Mouse (Mus musculus): Measurements from ENCODE around the gene Gkap1. TPM values are rescaled to one million over a fixed set of nuclear protein-coding genes. Genes with fewer than 3 reads are reported as not detected.

The Gkap1 gene
- total RNA-seq (2012; rRNA removed), result 11.2 and 17.5 TPM in 2 replicates

- Histone ChIP-seq H3K4me3 (ENCODE audit: insufficient read depth in 1 of 2, low read depth in 1 of 2, low read length in 2 of 2, poor library complexity in 1 of 2, severe bottlenecking in 1 of 2) (peak within 1 kb of the TSS; percentile 86 to 97), H3K36me3 (ENCODE audit: control insufficient read depth, insufficient read depth, low read length, poor library complexity, severe bottlenecking) (no peaks in the 10 kb centered on the region), H3K27ac (ENCODE audit: insufficient read depth, low read depth, low read length, poor library complexity, severe bottlenecking) (no peak within 1 kb of the TSS), H3K9me3 (ENCODE audit: control insufficient read depth, insufficient read depth, low read depth, low read length) (no peaks in the 10 kb centered on the region), H3K9ac (ENCODE audit: insufficient read depth, low read depth, low read length, poor library complexity, severe bottlenecking) (peak within 1 kb of the TSS; percentile 84), H3K4me1 (ENCODE audit: control insufficient read depth in 2 of 2, insufficient read depth in 2 of 2, low read length in 2 of 2, poor library complexity in 1 of 2) (peaks cover 0 to 7% of the 10 kb centered on the region in 2 experiments; a peak in 2 of 4 replicates)
- in situ Hi-C loops (cut with MboI; ENCODE audit: low sequenced_read_pairs in 2 of 2, unreplicated experiment in 2 of 2), result loop anchor here in 1 of 2 experiments (25.0 kb wide), 1 partner anchor 262 kb away; no protein-coding TSS in a partner anchor
- TF ChIP-seq HCFC1 (IDR thresholded peaks at IDR 0.05; ENCODE audit: borderline replicate concordance, insufficient read depth, low read length) (no peak), ZC3H11A (IDR thresholded peaks at IDR 0.05; ENCODE audit: borderline replicate concordance, low read depth, low read length) (no peak), CHD2 (IDR thresholded peaks at IDR 0.05; ENCODE audit: low read depth, low read length) (no peak), MAFK (IDR thresholded peaks at IDR 0.05; ENCODE audit: insufficient read depth, low read depth, low read length) (no peak), ZNF384 (IDR thresholded peaks at IDR 0.05; ENCODE audit: low read depth, low read length) (no peak)
- no peak for DNase-seq (ENCODE audit: low read depth, low spot score)
Observed at GRCm38 (mm10) chr13:58275599-58275998, at the start of gene Gkap1. Gene Gkap1, minus strand, starts transcription at chr13:58275699.

DNA sequence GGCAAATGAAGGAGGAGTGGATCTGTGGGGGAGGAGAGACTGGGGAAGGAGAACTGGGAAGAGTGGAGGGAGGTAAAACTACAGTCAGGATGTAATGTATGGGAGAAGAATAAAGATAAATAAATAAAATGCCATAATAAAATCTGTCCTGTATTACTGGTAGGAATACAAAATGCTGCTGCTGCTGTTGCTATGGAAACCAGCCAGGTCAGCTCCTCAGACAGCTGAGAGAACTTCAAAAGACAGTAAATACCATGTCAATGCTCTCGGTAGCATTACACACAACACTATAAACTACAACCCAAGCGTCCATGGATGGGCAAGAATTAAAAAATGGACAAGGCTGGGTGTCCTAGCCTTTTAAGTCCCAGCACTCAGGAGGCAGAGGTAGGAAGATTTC lies 42.3 kb upstream of the Gkap1 start:
- DNase-seq (ENCODE audit: low read depth, low spot score), result no peak
- Histone ChIP-seq H3K9me3 (ENCODE audit: control insufficient read depth, insufficient read depth, low read depth, low read length) (no peaks in the 10 kb centered on the region), H3K9ac (ENCODE audit: insufficient read depth, low read depth, low read length, poor library complexity, severe bottlenecking) (no peak overlapping the region), H3K36me3 (ENCODE audit: control insufficient read depth, insufficient read depth, low read length, poor library complexity, severe bottlenecking) (no peaks in the 10 kb centered on the region), H3K4me3 (ENCODE audit: insufficient read depth in 1 of 2, low read depth in 1 of 2, low read length in 2 of 2, poor library complexity in 1 of 2, severe bottlenecking in 1 of 2) (no peak overlapping the region), H3K27ac (ENCODE audit: insufficient read depth, low read depth, low read length, poor library complexity, severe bottlenecking) (no peak overlapping the region), H3K4me1 (ENCODE audit: control insufficient read depth in 2 of 2, insufficient read depth in 2 of 2, low read length in 2 of 2, poor library complexity in 1 of 2) (peaks cover 0 to 5% of the 10 kb centered on the region in 2 experiments; a peak in 2 of 4 replicates)
- in situ Hi-C loops (cut with MboI; ENCODE audit: low sequenced_read_pairs in 2 of 2, unreplicated experiment in 2 of 2), result no loop called here
- TF ChIP-seq ZC3H11A (IDR thresholded peaks at IDR 0.05; ENCODE audit: borderline replicate concordance, low read depth, low read length), result no peak

- no peak for DNase-seq (ENCODE audit: low read depth, low spot score)
- Histone ChIP-seq H3K36me3 (ENCODE audit: control insufficient read depth, insufficient read depth, low read length, poor library complexity, severe bottlenecking) (no peaks in the 10 kb centered on the region), H3K4me3 (ENCODE audit: insufficient read depth in 1 of 2, low read depth in 1 of 2, low read length in 2 of 2, poor library complexity in 1 of 2, severe bottlenecking in 1 of 2) (no peak overlapping the region), H3K9me3 (ENCODE audit: control insufficient read depth, insufficient read depth, low read depth, low read length) (no peaks in the 10 kb centered on the region), H3K4me1 (ENCODE audit: control insufficient read depth in 2 of 2, insufficient read depth in 2 of 2, low read length in 2 of 2, poor library complexity in 1 of 2) (peaks cover 0 to 5% of the 10 kb centered on the region in 2 experiments; a peak in 2 of 4 replicates), H3K9ac (ENCODE audit: insufficient read depth, low read depth, low read length, poor library complexity, severe bottlenecking) (no peak overlapping the region), H3K27ac (ENCODE audit: insufficient read depth, low read depth, low read length, poor library complexity, severe bottlenecking) (no peak overlapping the region)
- in situ Hi-C loops (cut with MboI; ENCODE audit: low sequenced_read_pairs in 2 of 2, unreplicated experiment in 2 of 2), result no loop called here
- no peak for TF ChIP-seq ZNF384 (IDR thresholded peaks at IDR 0.05; ENCODE audit: low read depth, low read length)
Observed at GRCm38 (mm10) chr13:58314991-58315390, 39.5 kb upstream of the Gkap1 start.

DNA sequence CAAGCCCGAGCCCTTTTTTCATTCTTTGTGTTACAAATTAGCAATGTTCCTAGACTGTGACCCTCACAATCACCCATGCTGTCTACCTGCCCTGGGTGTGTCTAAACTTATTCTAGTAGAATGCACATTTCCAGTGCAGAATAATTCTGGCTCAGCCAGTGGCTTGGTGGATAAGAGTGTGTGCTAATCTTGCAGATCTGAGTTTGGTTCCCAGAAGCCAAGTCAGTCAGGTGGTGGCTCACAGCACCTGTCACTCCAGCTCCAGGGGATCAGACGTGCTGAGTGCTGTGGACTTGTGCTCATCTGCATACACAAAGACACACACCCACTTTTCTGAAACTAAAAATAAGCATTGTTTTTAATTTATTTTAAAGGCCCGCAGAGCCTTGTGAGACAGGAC lies 38.3 kb upstream of the Gkap1 start:
- no peak for TF ChIP-seq MAFK (IDR thresholded peaks at IDR 0.05; ENCODE audit: insufficient read depth, low read depth, low read length)
- TF ChIP-seq HCFC1 (IDR thresholded peaks at IDR 0.05; ENCODE audit: borderline replicate concordance, insufficient read depth, low read length), result no peak
- no peak for TF ChIP-seq ZNF384 (IDR thresholded peaks at IDR 0.05; ENCODE audit: low read depth, low read length)
- TF ChIP-seq CHD2 (IDR thresholded peaks at IDR 0.05; ENCODE audit: low read depth, low read length), result no peak
- no peak for TF ChIP-seq ZC3H11A (IDR thresholded peaks at IDR 0.05; ENCODE audit: borderline replicate concordance, low read depth, low read length)
- Histone ChIP-seq H3K36me3 (ENCODE audit: control insufficient read depth, insufficient read depth, low read length, poor library complexity, severe bottlenecking) (no peaks in the 10 kb centered on the region), H3K27ac (ENCODE audit: insufficient read depth, low read depth, low read length, poor library complexity, severe bottlenecking) (no peak overlapping the region), H3K9ac (ENCODE audit: insufficient read depth, low read depth, low read length, poor library complexity, severe bottlenecking) (no peak overlapping the region), H3K4me3 (ENCODE audit: insufficient read depth in 1 of 2, low read depth in 1 of 2, low read length in 2 of 2, poor library complexity in 1 of 2, severe bottlenecking in 1 of 2) (no peak overlapping the region), H3K9me3 (ENCODE audit: control insufficient read depth, insufficient read depth, low read depth, low read length) (no peaks in the 10 kb centered on the region), H3K4me1 (ENCODE audit: control insufficient read depth in 2 of 2, insufficient read depth in 2 of 2, low read length in 2 of 2, poor library complexity in 1 of 2) (peaks cover 0 to 5% of the 10 kb centered on the region in 2 experiments; a peak in 2 of 4 replicates)
- in situ Hi-C loops (cut with MboI; ENCODE audit: low sequenced_read_pairs in 2 of 2, unreplicated experiment in 2 of 2), result no loop called here
- DNase-seq (ENCODE audit: low read depth, low spot score), result no peak

GRCm38 (mm10) chr13:58311351-58311750 lies 35.9 kb upstream of the Gkap1 start:
- no peak for DNase-seq (ENCODE audit: low read depth, low spot score)
- Histone ChIP-seq H3K9ac (ENCODE audit: insufficient read depth, low read depth, low read length, poor library complexity, severe bottlenecking) (no peak overlapping the region), H3K9me3 (ENCODE audit: control insufficient read depth, insufficient read depth, low read depth, low read length) (no peaks in the 10 kb centered on the region), H3K4me1 (ENCODE audit: control insufficient read depth in 2 of 2, insufficient read depth in 2 of 2, low read length in 2 of 2, poor library complexity in 1 of 2) (peaks cover 3 to 5% of the 10 kb centered on the region in 2 experiments; a peak in 3 of 4 replicates), H3K27ac (ENCODE audit: insufficient read depth, low read depth, low read length, poor library complexity, severe bottlenecking) (no peak overlapping the region), H3K36me3 (ENCODE audit: control insufficient read depth, insufficient read depth, low read length, poor library complexity, severe bottlenecking) (no peaks in the 10 kb centered on the region), H3K4me3 (ENCODE audit: insufficient read depth in 1 of 2, low read depth in 1 of 2, low read length in 2 of 2, poor library complexity in 1 of 2, severe bottlenecking in 1 of 2) (no peak overlapping the region)
- TF ChIP-seq ZC3H11A (IDR thresholded peaks at IDR 0.05; ENCODE audit: borderline replicate concordance, low read depth, low read length) (no peak), MAFK (IDR thresholded peaks at IDR 0.05; ENCODE audit: insufficient read depth, low read depth, low read length) (no peak), ZNF384 (IDR thresholded peaks at IDR 0.05; ENCODE audit: low read depth, low read length) (no peak), HCFC1 (IDR thresholded peaks at IDR 0.05; ENCODE audit: borderline replicate concordance, insufficient read depth, low read length) (no peak), CHD2 (IDR thresholded peaks at IDR 0.05; ENCODE audit: low read depth, low read length) (no peak)
- in situ Hi-C loops (cut with MboI; ENCODE audit: low sequenced_read_pairs in 2 of 2, unreplicated experiment in 2 of 2), result no loop called here
